Mouse (Mus musculus) ES-Bruce4 (cell line): ENCODE results near the gene Atg16l1.
"Not testable (repeated sequence)": the region's sequence is repeated elsewhere in the genome, so short reads cannot be mapped to it uniquely, and the experiment has no call there.

Source experiments
- CTCF ChIP-seq: IDR thresholded peaks from one replicate; pipeline ENCODE4 v1.8.1; 2011; ENCODE audit warnings: low read depth, low read length
- POLR2A ChIP-seq: IDR thresholded peaks from one replicate; pipeline ENCODE4 v1.8.1; 2011; ENCODE audit warnings: low read length; ENCODE audit not compliant: insufficient read depth

GRCm38 (mm10) chr1:87827476-87827875, 71.8 kb downstream of the Atg16l1 start:
- not testable (repeated sequence) for TF ChIP-seq CTCF, POLR2A
